Mouse (Mus musculus) activated CD4-positive, CD25-positive, alpha-beta regulatory T cell, adult 4 months (primary cell): ENCODE results near the gene Ckap4. TPM values are rescaled to one million over a fixed set of nuclear protein-coding genes. Genes with fewer than 3 reads are reported as not detected.
"Not testable (repeated sequence)": the region's sequence is repeated elsewhere in the genome, so short reads cannot be mapped to it uniquely, and the experiment has no call there.

Experiments
- ATAC-seq: one replicate; pipeline ENCODE4 v1.8.0; 2017
- polyA plus RNA-seq, 2 experiments: library from polyadenylated mRNA; unstranded; fragments of 100-300 nt; shearing (Covaris generic); gene quantifications; one replicate each; pipeline ENCODE4 v1.2.1; 2017

Gene Ckap4
- polyA plus RNA-seq, 2 experiments from 2014 or later: 0.12 TPM; not detected in 1

- ATAC-seq: no peak
Measured at GRCm38 (mm10) chr10:84496805-84497204, 37.1 kb downstream of the Ckap4 start.

GRCm38 (mm10) chr10:84494432-84494831, 39.4 kb downstream of the Ckap4 start:
- no peak for ATAC-seq

- ATAC-seq: no peak
Measured at GRCm38 (mm10) chr10:84490115-84490514, 43.7 kb downstream of the Ckap4 start.

GRCm38 (mm10) chr10:84488315-84488714, 45.5 kb downstream of the Ckap4 start:
- ATAC-seq: peak; percentile 46

- ATAC-seq: no peak
Measured at GRCm38 (mm10) chr10:84484661-84485060, 49.2 kb downstream of the Ckap4 start.

- ATAC-seq: no peak
Measured at GRCm38 (mm10) chr10:84483553-84483952, 50.3 kb downstream of the Ckap4 start.

GRCm38 (mm10) chr10:84483069-84483468, 50.8 kb downstream of the Ckap4 start:
- no peak for ATAC-seq

GRCm38 (mm10) chr10:84482418-84482817, 51.4 kb downstream of the Ckap4 start:
- ATAC-seq: not testable (repeated sequence)

- no peak for ATAC-seq
Measured at GRCm38 (mm10) chr10:84481327-84481671, 52.6 kb downstream of the Ckap4 start.

GRCm38 (mm10) chr10:84480667-84481326, 53.1 kb downstream of the Ckap4 start:
- ATAC-seq: no peak

- ATAC-seq: no peak
Measured at GRCm38 (mm10) chr10:84480146-84480545, 53.7 kb downstream of the Ckap4 start.

GRCm38 (mm10) chr10:84477613-84478076, 56.2 kb downstream of the Ckap4 start:
- no peak for ATAC-seq

GRCm38 (mm10) chr10:84477045-84477612, 56.7 kb downstream of the Ckap4 start:
- ATAC-seq: no peak

Other genes with a start within 250 kb of the Ckap4 start
- gene Nuak1, start 93.5 kb downstream of the Ckap4 start, polyA plus RNA-seq: not detected
- 100 to 1,000 TPM; 168 to 171 TPM for gene Tcp11l2, start 42.6 kb upstream of the Ckap4 start, polyA plus RNA-seq
- gene Polr3b, start 88.2 kb upstream of the Ckap4 start, polyA plus RNA-seq: 10 to 100 TPM; 11.8 to 13.3 TPM
- gene Rfx4, start 222.0 kb upstream of the Ckap4 start, polyA plus RNA-seq: not detected